Mouse (Mus musculus): ENCODE results near the gene Rrnad1.

GRCm38 (mm10) chr3:87919336-87920108 is 11.0 kb downstream of the Rrnad1 start, which contains the start of gene Mrpl24:
- TF ChIP-seq CTCF (IDR thresholded peaks at IDR 0.05; ENCODE audit: extremely low read depth, insufficient read length, insufficient replicate concordance, low read depth, low read length) (peak; percentile 12; the same call in 1 of the 2 replicates), POLR2A (IDR thresholded peaks at IDR 0.05; ENCODE audit: low read depth, low read length) (peak; percentile 50; the same call in 1 of the 2 replicates)
